Mouse (Mus musculus): ENCODE measurements around the gene Rab17.

Gene Rab17

DNA sequence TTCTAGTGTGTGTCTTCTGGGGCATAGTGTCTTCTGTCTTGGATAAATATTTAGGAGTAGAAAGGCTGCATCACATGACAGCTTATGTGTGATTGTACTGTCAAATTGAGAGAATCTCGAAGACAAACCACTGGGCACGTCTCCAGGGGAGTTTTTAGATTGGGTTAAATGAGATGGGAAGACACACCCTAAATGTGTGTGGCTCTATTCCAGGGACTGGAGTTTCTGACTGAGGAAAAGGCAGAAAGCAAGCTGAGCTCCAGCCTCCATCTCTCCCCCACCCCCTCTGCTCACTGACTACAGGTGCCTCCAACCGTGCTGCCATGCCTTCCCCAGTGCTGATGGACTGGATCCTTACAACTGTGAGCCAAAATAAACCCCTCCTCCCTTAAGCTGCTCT is 11.9 kb upstream of the Rab17 start:
- DNase-seq, result no peak

DNA sequence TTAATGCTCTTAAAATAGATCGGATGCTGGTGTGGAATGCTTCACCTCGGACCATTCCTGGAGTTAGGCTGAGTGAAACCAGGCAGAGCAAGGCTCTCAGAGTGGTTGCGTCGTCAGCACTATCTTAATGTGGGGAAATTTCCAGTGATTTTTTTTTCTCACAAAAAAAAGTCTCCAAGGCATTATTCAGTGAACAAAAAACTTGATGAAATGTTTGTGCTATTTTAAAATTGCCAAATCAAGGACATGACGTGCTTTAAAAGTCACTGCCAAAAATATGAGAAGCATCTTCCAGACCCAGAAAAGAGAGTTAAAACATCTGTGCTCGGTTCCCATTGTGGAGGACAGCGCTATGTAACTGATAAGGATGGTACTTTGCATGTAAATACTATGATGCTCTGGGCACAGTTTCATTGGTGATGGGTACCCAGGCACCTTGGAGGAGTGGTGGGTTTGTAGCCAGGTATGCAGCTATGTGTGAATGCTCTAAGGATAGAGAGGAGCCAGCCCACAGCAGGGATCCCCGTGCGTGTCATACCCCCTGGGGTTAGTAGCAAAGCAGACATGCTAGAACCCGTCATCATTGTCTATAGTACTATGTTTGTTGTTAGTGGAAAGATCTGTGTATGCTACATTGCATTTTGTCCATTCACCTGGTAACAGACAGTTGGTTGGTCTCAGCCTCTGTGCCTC is 11.3 kb upstream of the Rab17 start:
- DNase-seq, result peak in 1 of 2 experiments; percentile 50

DNA sequence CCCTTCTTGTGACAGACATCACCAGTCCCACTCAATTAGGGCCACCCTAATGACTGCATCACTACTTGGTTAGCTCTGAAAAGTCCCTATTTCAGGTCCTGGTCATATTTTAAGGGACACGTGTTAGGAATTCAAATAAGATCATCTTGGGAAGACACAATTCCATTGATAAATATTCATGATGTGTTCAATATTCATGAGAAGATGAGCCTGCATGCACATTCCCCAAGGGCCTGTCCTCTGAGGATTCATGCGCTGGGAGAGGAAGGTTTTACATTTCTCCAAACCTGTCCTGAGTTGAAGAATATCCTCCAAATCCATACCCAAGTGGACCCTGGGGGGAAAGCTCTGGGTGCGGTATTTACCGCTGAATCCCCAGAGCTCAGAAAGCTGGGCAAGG is 6.5 kb upstream of the Rab17 start:
- DNase-seq, result no peak

DNA sequence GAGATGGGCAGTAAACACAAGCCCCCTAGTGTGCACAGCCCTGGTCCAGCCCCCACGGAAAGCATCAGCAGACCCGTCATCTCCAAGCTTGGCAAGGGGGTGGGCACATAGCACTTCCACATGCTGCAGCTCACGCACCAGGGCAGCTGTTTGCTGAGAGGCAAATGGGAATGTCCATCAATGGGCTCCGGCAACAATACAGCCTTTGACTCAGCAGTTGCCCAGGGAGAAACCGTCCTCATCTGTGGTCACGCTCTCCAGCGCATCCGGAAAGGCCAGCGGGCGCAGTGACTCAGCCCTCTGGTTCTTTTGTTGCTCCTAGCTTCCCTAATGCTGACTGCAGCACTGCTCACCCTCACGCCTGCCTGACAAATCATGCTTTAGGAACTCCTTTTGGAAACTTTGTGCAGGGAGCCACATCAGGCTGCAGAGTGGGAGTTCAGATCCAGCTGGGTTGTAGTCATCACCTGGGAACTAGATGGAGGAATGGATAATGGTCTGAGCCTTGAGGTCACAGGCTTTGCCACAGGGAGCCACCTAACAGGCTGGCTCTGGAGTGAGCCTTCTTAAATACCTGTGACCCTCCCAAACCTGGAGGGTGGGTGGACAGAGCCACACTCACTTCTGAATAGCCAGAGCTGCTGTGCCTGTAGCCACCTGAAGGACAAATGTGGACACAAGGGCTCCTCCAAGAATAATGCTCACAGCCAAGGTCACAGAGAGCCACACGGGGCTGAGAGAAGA is 5.6 kb upstream of the Rab17 start:
- DNase-seq, result peak; percentile 45 to 56

DNA sequence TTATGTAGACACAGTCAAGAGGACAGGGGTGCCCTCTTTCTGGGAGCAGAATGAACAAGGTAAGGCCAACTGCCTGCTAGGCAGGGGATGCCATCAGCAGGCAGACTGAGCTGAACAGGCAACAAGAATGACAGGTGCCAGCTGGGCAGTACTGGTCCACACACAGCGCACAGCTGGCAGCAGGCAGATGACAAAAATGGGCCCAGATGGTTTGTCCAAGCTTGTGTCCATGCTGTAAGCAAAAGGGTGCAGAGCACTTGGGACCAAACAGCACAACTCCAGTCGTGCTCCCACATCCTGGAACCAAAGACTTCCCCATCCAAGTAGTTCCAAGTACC is 4.1 kb upstream of the Rab17 start:
- no peak for DNase-seq

DNA sequence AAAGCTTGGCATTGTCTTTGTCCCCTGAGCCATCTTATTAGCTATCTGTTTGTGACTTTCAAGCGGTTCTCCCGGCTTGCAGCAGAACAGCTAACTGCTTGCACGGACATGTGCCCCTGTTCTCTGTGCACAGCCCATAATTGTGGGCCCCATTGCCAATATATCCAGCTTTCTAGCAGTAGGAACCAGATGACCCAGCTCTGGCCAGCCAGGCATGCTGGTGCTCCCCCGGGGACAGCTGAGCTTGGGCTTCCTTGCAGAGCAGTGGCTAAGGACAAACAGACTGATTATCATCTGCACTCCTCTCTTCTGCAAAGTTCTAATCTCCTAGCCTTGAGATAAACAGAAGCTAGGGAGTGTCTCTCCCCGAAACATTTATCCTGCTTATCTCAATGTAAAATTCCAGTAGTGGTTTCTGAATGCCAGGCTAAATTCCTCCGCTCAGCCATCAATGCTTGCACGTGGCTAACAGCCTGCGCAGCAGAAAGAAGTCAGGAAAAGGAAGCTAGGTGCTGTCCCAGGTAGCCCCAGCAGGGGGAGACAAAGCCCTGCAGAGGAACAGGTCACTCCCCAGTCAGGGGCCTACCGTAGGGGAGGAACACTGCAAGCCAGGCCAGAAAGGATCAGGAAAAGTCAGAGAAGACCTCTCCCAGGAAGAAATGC is 3.6 kb upstream of the Rab17 start:
- peak; percentile 94 to 98 for DNase-seq

DNA sequence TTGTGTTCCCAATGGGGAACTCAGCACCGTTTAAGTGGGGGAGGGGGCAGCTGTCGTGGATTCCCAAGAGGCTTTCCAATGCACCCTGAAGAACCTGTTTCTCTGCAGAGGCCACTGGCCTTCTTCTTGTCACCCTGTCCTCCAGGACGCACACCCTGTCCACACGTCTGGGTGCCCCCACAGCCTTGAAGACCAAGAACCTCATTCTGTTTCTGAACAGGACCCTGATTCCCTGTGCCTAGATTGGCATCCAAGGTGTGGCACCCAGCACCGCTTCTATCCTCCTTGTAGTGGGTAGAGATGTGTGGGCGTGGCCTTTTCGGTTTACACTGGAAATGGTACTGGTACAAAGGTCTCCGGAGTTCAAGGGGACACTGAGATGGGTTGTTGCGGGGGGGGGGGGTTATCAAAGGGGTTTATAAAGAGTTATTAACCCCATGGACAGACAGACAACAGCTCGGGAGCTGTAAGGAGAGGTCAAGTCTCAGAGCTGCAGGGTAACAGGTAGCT is 475 bp upstream of the Rab17 start:
- peak; percentile 43 to 46 for DNase-seq

DNA sequence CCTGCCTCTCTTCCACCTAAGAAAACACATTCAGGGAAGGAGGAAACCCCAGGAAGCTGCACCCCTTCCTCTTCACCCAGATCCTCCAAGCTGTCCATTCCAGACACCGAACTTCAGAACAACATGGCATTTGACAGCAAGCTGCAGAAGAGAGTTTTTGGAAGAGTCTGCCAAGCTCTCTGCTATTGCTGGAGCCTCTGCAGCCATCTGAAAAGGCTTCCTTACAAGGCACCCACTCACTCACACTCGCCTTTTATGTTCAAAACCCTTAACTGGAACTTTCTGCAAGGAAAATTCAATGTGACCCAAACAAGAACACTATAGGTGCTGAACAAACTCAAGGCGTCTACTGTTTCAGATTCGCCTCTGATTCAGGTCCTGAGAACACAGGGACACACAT is 812 bp downstream of the Rab17 start:
- DNase-seq, result no peak

DNA sequence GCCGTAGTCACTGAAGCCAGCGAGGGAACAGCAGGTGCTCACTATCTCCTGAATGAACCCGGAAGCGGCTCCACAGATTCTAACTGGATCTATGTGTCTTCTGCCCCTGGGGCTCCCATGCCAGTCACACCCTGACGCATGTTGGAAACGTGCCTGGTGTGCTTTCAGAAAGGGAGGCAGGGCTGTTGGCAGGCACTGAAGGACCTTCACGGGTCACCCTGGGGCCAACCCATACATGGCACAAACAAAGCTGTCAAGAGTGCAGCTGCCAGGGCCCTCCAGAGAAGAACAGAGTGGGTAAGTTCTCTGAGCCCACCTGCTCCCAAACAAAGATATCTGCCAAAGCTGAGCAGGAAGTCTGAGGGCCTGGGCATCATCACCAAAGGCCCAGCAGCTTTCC is 1.9 kb downstream of the Rab17 start:
- DNase-seq, result peak; percentile 86

DNA sequence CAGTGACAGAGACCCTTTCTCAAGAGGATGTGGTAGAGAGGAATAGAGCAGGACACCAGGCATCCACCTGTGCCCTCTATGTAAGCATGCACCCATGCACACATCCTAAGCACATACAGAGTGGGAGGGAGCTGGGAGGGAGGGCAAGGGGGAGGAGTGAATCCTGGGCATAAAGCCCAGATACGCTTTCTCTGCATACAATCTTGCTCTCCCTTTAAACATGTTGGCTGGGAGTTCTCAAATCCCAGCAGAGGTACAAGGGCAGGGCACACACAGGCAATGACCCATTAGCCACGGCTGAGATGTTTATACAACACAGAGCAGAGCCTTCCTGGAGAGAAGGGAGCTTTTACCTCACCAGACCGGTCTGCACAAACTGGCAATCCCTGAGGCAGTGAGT is 6.5 kb downstream of the Rab17 start:
- DNase-seq, result peak; percentile 41 to 72

DNA sequence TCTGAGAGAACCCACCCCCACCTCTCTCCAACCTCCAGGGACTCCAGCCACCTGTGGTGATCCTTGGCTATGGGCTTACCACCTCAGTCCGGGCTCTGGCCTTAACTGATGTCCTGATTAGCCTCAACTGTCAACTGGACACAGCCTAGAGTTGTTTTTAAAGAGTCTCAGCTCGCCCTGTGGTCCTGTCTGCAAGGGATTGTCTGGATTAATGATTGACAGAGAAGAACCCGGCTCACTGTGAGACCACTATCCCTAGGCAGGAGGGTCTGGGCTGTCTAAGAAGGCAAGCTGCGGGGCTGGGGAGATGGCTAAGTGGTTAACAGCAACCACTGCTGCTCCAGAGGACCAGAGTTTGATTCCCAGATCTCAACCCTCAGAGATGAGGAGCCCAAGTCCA is 6.9 kb downstream of the Rab17 start:
- peak in 1 of 2 experiments; percentile 34 for DNase-seq

DNA sequence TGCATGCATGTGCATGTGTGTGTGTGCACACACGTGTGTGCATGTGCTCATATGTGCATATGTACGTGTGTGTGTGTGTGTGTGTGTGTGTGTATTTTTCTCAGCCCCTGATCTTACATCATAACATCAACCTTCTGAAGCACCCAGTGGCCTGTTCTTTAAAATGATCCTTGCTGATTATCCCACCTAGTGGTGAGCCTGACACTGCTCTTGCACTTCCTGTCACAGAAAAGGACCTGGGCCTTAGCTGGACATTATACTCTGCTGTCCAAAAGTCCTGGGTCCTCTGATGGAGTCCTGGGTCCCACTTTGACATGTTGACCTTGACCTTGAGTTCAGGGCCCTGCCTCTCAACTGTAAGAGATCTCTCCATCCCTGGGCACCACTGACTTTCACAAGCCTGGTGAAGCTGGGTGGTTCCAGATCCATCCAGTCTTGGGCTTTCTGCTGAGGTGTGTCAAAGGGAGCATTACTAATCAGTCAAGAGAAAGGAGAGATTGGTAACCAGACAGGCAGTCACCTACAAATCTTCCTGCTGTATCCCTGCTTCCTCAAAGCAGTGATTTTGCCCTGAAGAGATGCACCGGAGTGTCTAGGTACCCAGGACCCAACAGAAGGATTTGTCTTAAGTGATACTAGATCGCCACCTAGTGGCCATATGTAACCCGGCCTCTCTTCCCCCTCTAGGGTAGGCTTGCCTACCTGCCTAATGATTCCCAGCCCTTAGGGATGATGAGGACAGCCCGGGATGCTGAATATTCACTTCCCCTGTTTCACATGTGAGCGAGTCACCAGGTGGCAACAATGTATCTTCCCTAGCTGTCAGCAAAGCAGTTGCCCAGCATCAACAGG is 13.0 kb downstream of the Rab17 start:
- DNase-seq, result peak; percentile 71 to 75

DNA sequence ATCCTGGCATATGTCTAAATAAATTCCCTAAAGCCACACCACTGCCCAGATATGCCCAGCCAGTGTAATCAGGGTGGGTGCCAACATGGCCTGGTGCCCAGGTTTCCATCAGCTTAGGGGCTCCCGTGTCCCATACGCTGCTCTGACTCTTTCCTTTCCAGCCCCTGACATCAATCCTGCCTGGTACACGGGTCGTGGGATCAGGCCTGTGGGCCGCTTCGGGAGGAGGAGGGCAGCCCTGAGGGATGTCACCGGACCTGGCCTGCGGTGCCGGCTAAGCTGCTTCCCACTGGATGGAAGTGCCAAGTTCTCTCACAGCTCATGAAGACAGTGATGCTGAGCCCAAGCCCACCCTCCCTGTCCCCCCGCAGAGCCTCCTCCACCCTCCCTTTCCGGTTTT is 15.8 kb downstream of the Rab17 start:
- no peak for DNase-seq

DNA sequence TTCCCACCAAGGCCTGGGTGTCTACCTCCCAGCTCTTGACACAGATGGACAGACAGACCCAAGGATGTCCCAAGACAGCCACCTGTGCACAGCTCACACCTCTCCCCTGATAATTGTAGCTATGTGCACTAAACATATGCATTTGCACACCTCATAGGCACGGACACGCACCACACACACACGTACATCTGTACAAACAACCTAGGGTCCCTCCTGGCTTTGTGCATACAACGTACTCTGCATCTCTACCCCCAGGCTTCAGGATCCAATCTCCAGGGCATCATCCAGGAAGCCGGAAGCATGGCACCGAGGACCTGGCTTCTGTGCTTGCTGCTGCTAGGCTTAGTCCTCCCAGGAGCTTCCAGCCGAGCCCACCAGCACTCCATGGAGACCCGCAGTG is 16.7 kb downstream of the Rab17 start, which contains the start of gene Prlh:
Gene Prlh (plus strand): TSS at position 301 of the 400 bp plus-strand sequence.
- no peak for DNase-seq

DNA sequence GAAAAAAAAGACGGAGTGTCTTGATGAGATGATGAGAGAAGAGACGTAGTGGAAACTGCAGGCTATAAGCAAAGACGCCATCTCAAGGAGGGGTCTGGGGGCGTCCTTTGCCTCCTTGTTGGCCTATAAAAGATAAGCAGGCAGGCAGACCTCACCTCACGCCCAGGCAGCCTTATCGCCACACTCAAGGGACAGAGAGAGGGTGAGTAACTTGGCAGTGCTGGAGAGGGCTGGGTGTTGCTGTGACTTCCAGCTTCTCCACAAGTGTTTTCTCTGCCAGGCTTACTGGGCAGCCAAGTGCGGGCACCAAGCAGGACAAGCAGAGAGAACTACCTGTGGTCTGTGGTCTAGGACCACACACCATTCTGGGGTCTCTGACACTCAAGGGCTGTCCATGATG is 17.8 kb downstream of the Rab17 start:
- no peak for DNase-seq

DNA sequence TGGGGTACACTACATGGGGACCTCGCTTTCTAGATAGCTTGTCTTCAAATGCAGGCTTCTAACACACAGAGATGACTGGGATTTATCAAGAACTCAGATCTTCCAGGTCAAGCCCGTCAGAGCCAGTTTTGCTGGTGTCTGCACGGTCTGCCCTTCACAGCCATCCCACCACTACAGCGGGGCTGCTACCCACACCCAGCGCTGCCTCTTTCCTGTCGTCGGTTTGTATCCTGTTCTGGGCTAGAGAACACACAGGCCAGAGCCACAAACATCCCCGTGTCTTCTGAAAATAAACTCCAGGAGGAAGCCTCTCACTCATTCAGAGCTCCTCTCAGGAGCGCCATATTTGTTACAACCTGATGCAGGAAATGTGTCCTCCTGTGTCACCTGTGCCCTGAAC is 20.2 kb downstream of the Rab17 start:
- DNase-seq, result no peak

DNA sequence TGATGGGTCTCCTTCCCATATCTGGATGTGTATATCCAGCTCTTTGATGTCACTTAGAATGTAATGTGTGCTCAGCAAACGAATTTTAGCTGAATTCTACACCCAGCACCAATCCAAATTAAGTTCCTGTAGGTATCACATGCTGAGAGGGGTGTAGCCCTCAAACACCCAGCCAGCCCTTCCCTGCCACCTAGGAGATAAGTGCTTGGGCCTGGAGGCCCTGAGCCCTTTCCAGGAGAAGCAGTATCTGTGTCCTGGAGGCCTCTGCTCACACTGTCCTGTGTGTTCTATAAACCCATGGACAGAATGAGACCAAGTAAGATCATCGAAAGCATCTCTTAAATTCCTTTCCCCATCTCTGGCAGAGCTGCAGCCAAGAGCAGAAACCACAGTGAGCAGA is 22.2 kb downstream of the Rab17 start:
- no peak for DNase-seq

DNA sequence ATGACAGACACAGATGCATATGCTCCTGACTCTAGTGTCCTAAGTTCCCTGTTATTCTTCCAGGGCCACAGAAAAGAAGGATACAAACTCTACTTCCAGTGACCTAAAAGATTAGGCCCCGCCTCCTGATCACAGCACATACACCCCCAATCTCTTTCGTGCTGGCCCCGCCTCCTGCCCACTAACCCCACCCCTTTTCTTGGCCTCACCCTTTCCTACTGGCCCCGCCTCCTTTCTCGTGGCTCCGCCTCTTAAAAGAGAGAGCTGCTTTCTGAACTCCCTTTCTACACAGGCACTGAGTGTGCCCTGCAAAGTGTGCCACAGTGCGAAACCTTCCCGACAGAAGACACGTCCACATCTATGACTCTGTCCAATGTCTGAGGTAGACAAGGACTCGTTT is 24.3 kb downstream of the Rab17 start:
- DNase-seq, result peak in 1 of 2 experiments; percentile 43

DNA sequence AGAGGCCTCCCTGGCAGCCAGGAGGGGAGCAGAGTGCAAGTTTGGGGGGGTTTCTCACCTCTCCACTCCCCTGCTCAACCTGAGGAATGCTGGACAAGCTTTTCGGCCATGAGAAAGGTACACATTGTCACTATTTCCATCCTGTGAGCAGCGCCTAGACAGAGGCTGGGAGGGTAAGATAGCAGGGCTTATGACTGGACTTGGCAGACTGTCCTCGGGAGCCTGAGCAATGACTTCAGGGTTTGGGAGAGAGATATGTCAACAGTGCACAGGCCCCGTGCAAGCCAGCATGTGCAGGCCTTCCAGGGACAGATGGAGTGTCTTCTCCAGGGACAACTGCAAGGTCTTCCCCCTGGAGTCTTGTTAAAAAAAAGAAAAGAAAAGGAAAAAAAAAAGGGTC is 29.5 kb downstream of the Rab17 start:
- DNase-seq, result no peak

DNA sequence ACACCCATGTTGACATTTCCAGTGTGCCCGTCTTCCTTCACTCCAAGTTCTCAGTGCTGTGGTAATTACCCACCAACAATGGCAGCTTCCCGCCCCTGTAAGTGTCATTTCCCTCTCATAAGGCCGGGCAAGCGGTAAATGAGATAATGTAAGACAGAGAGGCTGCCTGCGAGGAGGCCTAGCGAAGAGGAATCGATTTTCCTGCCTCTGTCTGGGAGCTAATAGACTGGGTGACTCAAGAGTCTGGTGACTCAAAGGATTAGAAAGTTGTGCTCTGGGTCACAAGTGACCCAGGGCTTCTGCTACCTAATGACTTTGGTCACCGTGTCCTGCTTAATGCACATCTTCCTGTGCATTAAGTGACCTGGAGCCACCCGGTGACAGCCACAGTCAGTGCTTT is 32.5 kb downstream of the Rab17 start:
- no peak for DNase-seq

DNA sequence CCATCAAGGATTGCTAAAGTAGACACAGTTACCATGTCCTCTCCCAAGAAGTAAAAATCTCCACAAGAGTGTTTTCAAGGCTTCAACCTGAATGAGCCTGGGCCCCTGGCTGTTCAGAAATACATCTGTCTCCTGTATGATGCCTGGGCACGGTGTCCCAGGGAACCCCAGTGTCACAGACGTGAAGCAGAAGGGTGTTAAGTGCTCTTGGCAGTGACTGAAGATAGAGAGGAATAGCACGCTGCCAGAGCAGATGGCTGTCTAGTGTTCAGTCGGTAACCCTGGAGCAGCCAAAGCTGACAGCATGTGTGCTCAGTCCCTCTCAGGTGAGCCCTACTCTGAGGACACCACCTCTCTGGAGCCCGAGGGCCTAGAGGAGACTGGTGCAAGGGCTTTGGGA is 36.5 kb downstream of the Rab17 start:
- no peak for DNase-seq

DNA sequence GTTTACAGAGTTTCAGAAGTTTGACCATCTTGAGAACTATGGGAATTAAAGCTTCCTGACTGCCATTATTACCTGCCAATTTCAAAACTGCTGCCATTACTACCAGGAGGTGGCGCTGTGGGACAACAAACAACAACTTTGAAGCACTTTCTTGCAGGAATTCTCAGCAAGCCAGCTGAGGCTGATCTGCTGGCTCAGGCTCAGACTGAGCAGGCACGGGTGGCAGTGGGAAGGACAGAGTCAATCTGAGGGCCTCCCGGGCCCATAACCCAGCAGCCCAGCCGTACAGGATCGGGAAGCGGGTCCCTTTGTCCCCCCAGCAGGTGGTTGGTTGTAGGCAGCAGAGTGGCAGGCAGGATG is 40.9 kb downstream of the Rab17 start:
- DNase-seq, result peak; percentile 89 to 94

Measured in kidney, postnatal 36 days (tissue).